Mouse (Mus musculus): ENCODE results near the gene Six2.
"Not testable (repeated sequence)": the region's sequence is repeated elsewhere in the genome, so short reads cannot be mapped to it uniquely, and the experiment has no call there.

The Six2 gene

GRCm38 (mm10) chr17:85690323-85690968 lies 2.4 kb upstream of the Six2 start:
- intact Hi-C loops (cut with DNase I) = no loop called here

- intact Hi-C loops (cut with DNase I) = no loop called here
These were observed 1.8 kb upstream of the Six2 start for GRCm38 (mm10) chr17:85689807-85690319.

DNA sequence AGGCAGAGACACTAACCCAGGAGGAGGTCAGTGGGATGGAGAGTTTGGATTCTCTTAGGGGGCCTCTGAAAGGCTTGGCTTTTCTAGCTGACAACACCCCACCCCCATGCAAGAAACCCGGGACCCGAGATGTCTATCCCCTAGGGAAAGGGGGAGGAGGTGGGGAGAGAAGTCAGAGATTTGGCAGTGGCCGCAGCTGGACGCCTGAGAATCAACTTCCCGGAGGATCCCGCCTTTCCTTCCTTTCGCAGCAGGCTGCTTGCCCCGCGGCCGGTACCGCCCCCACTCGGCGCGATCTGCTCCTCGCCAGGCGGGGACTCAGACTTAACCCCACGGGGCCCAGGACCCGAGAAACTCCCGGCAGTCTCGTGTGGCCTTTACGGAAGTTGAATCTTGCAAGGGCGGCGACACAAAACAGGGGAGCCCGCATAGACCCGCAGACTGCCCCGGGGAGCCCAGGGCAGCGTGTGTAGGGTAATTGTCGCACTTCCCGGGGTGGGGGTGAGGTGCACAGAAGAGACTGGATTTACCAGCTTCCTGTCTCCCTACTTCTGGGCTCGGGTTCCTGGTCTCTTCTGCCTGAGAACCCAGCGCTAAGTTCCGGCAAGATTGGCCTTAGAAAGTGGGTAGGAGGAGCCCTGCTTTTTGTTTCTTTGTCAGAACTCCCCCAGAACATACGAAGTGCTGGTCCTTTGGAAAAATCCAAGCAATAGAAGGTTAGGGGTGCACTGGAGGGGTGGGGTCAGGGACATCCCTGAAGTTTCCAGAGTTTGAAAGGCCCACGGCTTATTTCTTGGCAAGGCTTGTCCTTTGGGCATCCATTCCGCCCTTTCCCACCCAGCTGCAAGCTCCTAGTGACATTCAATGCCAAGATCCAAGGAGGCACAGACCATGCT lies 1.1 kb upstream of the Six2 start:
- intact Hi-C loops (cut with DNase I) = no loop called here

- intact Hi-C loops (cut with DNase I) = no loop called here
These were observed 446 bp downstream of the Six2 start for GRCm38 (mm10) chr17:85687421-85688235.

GRCm38 (mm10) chr17:85686476-85687420 lies 1.3 kb downstream of the Six2 start:
- intact Hi-C loops (cut with DNase I) = no loop called here

- intact Hi-C loops (cut with DNase I) = no loop called here
These were observed 2.3 kb downstream of the Six2 start for GRCm38 (mm10) chr17:85685689-85686281.

DNA sequence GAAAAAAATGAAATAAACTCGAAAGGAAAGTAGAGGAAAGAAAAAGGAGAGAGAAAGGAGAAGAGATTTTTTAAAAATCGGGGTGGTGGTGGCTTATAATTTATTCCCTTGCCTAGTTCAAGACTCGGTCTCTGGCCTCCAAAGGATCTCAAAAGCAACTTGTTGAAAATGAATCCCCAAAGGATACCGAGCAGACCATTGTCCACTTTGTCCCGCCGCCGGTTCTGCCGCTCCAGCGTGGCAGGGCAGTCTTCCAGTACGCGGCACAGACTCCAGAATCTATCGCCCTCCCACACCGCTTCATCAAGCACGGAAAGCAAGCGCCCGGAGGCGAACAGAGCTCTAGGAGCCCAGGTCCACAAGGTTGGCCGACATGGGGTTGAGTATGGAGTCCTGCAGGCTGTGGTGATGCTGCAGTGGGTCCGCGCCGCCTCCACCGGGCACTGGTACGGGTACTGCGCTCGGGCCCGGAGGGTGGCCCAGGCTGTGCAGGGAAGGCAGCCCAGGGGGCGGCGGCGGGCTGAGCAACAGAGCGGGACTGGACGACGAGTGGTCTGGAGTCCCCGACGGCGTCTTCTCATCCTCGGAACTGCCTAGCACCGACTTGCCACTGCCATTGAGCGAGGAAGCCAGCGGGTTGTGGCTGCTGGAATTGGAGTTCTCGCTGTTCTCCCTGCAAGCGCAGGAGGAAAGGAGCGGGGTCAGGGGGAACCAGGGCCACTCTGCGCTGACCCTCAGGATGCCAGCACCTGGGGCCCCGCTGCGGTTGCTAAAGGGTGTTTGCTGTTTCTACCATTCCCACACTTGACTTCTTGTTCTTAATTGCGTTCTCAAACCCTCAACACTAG lies 3.0 kb downstream of the Six2 start:
- intact Hi-C loops (cut with DNase I) = no loop called here

GRCm38 (mm10) chr17:85684436-85684835 lies 3.6 kb downstream of the Six2 start:
- intact Hi-C loops (cut with DNase I) = not testable (repeated sequence)

GRCm38 (mm10) chr17:85683984-85684307 lies 4.1 kb downstream of the Six2 start:
- intact Hi-C loops (cut with DNase I) = no loop called here

- intact Hi-C loops (cut with DNase I) = no loop called here
These were observed 4.7 kb downstream of the Six2 start for GRCm38 (mm10) chr17:85683111-85683983.

- intact Hi-C loops (cut with DNase I) = no loop called here
These were observed 5.8 kb downstream of the Six2 start for GRCm38 (mm10) chr17:85682181-85682710.

DNA sequence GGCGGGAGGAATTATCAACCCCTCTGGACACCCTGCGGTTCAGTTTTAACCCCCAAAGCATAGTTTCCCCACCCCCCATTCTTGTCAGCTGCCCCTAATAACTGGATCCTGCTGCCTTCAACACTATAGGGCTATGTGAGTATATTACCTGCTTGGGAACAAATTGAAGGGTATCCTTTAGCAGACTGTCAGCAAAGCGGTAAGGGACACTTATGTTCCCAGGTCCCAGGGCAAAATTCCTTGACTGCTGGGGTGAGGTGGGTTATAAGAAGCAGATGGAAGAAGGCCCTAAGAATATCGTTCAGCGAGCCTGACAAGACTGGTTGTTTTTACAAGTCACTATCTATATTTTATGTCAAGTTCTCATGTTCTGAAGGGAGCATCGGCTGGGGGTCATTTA lies 6.3 kb downstream of the Six2 start:
- intact Hi-C loops (cut with DNase I) = no loop called here

DNA sequence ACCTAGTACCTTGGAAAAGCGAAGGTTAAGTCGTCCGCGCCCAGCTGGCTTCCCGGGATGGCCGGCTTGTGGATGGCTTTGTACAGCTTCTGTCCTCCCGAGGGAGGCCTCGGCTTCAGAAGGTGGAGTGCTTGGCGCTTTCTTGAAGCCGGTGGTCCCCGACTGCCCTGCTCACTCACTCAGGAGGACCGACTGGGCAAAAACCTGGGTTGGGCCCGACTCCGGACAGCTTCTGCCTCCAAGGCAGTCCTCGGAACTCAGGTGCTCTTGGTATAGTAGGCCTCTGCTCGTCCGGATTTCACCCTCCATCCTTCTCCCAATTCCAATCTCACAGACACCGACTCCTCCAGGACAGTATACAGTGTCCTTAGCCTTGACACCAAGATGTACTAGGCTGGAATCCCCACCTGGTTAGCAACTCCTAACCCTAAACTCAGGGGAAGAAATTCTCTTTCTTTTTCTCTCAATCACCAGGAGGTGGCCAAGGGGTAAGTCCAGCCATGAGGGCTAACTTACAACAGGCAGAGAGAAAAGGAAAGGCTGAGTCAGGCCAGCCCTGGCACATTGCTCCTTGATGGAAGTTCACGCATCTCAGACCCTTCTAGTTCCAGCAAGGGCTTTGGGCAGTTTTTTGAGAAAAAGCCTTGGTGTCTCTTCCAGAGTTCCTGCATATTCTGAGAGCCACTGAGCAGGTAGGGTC lies 7.1 kb downstream of the Six2 start:
- intact Hi-C loops (cut with DNase I) = no loop called here

GRCm38 (mm10) chr17:85680116-85680850 lies 7.8 kb downstream of the Six2 start:
- intact Hi-C loops (cut with DNase I) = no loop called here

DNA sequence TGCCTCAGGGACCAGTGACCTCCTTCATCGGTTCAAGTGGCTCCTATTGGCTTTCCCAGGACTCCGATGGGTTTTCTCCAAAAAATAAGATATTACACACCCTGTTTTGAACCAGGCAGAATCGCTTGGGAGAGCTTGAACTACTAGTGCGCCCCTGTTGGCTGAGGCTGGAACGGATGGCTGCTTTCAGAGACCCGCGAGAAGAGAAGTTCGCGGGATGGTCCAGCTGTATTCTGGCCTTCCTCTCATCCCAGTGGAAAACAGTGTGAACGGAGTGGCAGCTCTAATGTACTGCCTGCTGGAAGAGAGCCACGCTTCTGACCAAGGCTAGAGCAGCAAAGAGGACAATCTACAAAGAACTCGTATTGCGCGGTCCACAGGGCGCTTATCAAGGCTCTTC lies 8.4 kb downstream of the Six2 start:
- intact Hi-C loops (cut with DNase I) = no loop called here

DNA sequence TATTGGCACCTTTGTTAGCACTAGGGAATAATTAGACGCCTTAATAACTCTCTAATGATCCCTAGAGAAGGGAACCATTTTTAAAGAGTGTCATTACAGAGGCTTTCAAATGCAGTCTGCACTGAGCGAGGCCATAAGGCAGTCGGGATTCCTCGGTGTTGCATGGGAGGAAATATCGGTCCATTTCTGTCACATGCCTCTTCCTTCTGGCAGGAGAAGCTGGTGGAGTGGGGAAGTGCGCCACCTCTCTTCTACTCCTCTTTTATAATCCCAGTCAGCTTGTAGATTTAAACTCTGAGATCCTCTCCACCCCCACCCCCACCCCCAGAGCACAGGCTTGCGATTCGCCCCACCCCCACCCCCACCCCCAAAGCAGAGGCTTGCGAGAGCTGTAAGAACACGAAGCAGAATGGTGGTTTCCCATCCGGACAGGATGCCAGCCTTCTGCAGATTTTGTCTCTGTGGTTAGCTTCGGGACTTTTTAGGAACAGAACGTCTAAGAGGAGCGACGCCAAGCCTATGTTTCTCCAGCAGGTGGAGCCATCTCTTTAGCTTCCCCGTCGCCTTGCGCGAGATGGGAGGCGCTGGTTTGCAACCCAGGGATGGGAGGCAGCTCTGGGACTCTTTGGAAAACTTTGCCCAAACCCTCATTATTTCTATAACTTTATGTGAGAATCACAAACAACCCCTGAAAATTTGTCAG lies 23.3 kb downstream of the Six2 start:
- intact Hi-C loops (cut with DNase I) = loop anchor here (2.0 to 10.0 kb wide), 2 partner anchors 210 to 398 kb away; no protein-coding TSS in a partner anchor

Data from adrenal gland (tissue).